Mouse (Mus musculus) adrenal gland, adult 2 months (tissue): ENCODE measurements around the gene Map3k11. TPM values are rescaled to one million over a fixed set of nuclear protein-coding genes. Genes with fewer than 3 reads are reported as not detected.
A peak's percentile ranks its signal among the peaks of the same experiment; 100 is the strongest.

ENCODE experiments used
- DNase-seq: peaks from one replicate; pipeline ENCODE4 v3.0.0; 2021
- microRNA-seq, 2 experiments: library from miRNA; unstranded; fragments of <30 nt; microRNA quantifications; one replicate each; pipeline ENCODE4 v1.2.0; 2021
- polyA plus RNA-seq: library from polyadenylated mRNA; depleted of rRNA; stranded (reverse); fragments of >200 nt; gene quantifications from 2 replicates; pipeline ENCODE4 v1.2.3, GENCODE M21; 2012; rRNA removed
- total RNA-seq, 2 experiments: library from RNA; stranded (reverse); gene quantifications; 2 replicates each; pipeline ENCODE4 v1.2.3; 2021

The Map3k11 gene
- total and polyA plus RNA-seq, 3 experiments: 42.6 to 102 (median 44.2) TPM

GRCm38 (mm10) chr19:5731264-5731978 is 42.9 kb downstream of the Map3k11 start:
- peak; percentile 95 for DNase-seq

- no peak for DNase-seq
These were observed 45.8 kb downstream of the Map3k11 start for GRCm38 (mm10) chr19:5734325-5734724.

GRCm38 (mm10) chr19:5739446-5739845 is 50.9 kb downstream of the Map3k11 start:
- no peak for DNase-seq

GRCm38 (mm10) chr19:5740320-5741317 is 52.1 kb downstream of the Map3k11 start, which contains the start of gene Ltbp3:
Gene Ltbp3, plus strand, starts transcription at chr19:5740904.
- peak; percentile 85 for DNase-seq

- peak; percentile 90 for DNase-seq
These were observed 53.2 kb downstream of the Map3k11 start for GRCm38 (mm10) chr19:5741641-5742240.

- DNase-seq: peak; percentile 74
These were observed 53.7 kb downstream of the Map3k11 start for GRCm38 (mm10) chr19:5742241-5742641.

GRCm38 (mm10) chr19:5743576-5743975 is 55.0 kb downstream of the Map3k11 start:
- peak; percentile 82 for DNase-seq

GRCm38 (mm10) chr19:5745756-5746710 is 57.5 kb downstream of the Map3k11 start:
- DNase-seq: peak; percentile 88

GRCm38 (mm10) chr19:5746907-5747363 is 58.4 kb downstream of the Map3k11 start:
- no peak for DNase-seq

- peak; percentile 88 for DNase-seq
These were observed 60.9 kb downstream of the Map3k11 start for GRCm38 (mm10) chr19:5749476-5749875.

GRCm38 (mm10) chr19:5750951-5751350 is 62.4 kb downstream of the Map3k11 start:
- DNase-seq: no peak

GRCm38 (mm10) chr19:5751742-5752141 is 63.2 kb downstream of the Map3k11 start:
- peak; percentile 75 for DNase-seq

Small RNAs within 50 kb of the gene (microRNA-seq; reads per million reads assigned to microRNA genes)
- gene Mir6987: 0 to 0.22 reads per million in 2 experiments

Other genes starting within 250 kb of the Map3k11 start
- gene Fosl1, start 241.2 kb upstream of the Map3k11 start, total RNA-seq: 1 to 10 TPM in 1 of 2 experiments, not detected in 1; 1.2 TPM
- gene Fosl1, start 241.2 kb upstream of the Map3k11 start, polyA plus RNA-seq: 0.06 and 0.16 TPM in 2 replicates
- gene Ccdc85b, start 230.8 kb upstream of the Map3k11 start, total RNA-seq: 10 to 100 TPM in 1 of 2 experiments, 1 to 10 TPM in 1; 3.5 to 10.5 TPM
- 13.5 and 13.9 TPM in 2 replicates for gene Ccdc85b, start 230.8 kb upstream of the Map3k11 start, polyA plus RNA-seq
- gene Fibp, start 228.1 kb upstream of the Map3k11 start, total RNA-seq: 10 to 100 TPM; 85.1 to 94.8 TPM
- 89.9 and 95.9 TPM in 2 replicates for gene Fibp, start 228.1 kb upstream of the Map3k11 start, polyA plus RNA-seq
- under 1 TPM; 0.75 to 0.79 TPM for gene Ctsw, start 220.2 kb upstream of the Map3k11 start, total RNA-seq
- gene Ctsw, start 220.2 kb upstream of the Map3k11 start, polyA plus RNA-seq: 0.71 and 1.1 TPM in 2 replicates
- gene Efemp2, start 214.8 kb upstream of the Map3k11 start, total RNA-seq: 100 to 1,000 TPM in 1 of 2 experiments, 10 to 100 TPM in 1; 49.7 to 107 TPM
- gene Efemp2, start 214.8 kb upstream of the Map3k11 start, polyA plus RNA-seq: 112 and 116 TPM in 2 replicates
- gene Mus81, start 200.3 kb upstream of the Map3k11 start, total RNA-seq: 10 to 100 TPM; 23.2 to 24.9 TPM
- gene Mus81, start 200.3 kb upstream of the Map3k11 start, polyA plus RNA-seq: 39.5 and 45.7 TPM in 2 replicates
- 100 to 1,000 TPM; 732 to 783 TPM for gene Cfl1, start 198.3 kb upstream of the Map3k11 start, total RNA-seq
- 308 and 311 TPM in 2 replicates for gene Cfl1, start 198.3 kb upstream of the Map3k11 start, polyA plus RNA-seq
- gene 1700020D05Rik, start 185.0 kb upstream of the Map3k11 start, total RNA-seq: 1 to 10 TPM in 1 of 2 experiments, under 1 TPM in 1; 0.86 to 1.1 TPM
- gene 1700020D05Rik, start 185.0 kb upstream of the Map3k11 start, polyA plus RNA-seq: 1.0 and 1.2 TPM in 2 replicates
- 10 to 100 TPM; 12.2 to 14.1 TPM for gene Snx32, start 178.2 kb upstream of the Map3k11 start, total RNA-seq
- gene Snx32, start 178.2 kb upstream of the Map3k11 start, polyA plus RNA-seq: 13.0 and 15.0 TPM in 2 replicates
- not detected for gene Ovol1, start 128.1 kb upstream of the Map3k11 start, total RNA-seq
- gene Ovol1, start 128.1 kb upstream of the Map3k11 start, polyA plus RNA-seq: not detected in 2 replicates
- gene Ap5b1, start 120.7 kb upstream of the Map3k11 start, total RNA-seq: 1 to 10 TPM; 8.4 to 9.4 TPM
- gene Ap5b1, start 120.7 kb upstream of the Map3k11 start, polyA plus RNA-seq: 12.8 and 16.8 TPM in 2 replicates
- gene Rnaseh2c, start 86.9 kb upstream of the Map3k11 start, total RNA-seq: 100 to 1,000 TPM; 109 to 147 TPM
- 97.9 and 99.7 TPM in 2 replicates for gene Rnaseh2c, start 86.9 kb upstream of the Map3k11 start, polyA plus RNA-seq
- 10 to 100 TPM; 75.5 to 76.9 TPM for gene Kat5, start 78.5 kb upstream of the Map3k11 start, total RNA-seq
- gene Kat5, start 78.5 kb upstream of the Map3k11 start, polyA plus RNA-seq: 43.8 and 54.1 TPM in 2 replicates
- gene Rela, start 51.3 kb upstream of the Map3k11 start, total RNA-seq: 100 to 1,000 TPM in 1 of 2 experiments, 10 to 100 TPM in 1; 89.8 to 149 TPM
- gene Rela, start 51.3 kb upstream of the Map3k11 start, polyA plus RNA-seq: 163 and 221 TPM in 2 replicates
- 10 to 100 TPM; 39.8 to 62.1 TPM for gene Sipa1, start 25.0 kb upstream of the Map3k11 start, total RNA-seq
- gene Sipa1, start 25.0 kb upstream of the Map3k11 start, polyA plus RNA-seq: 165 and 177 TPM in 2 replicates
- gene Pcnx3, start 166 bp downstream of the Map3k11 start, total RNA-seq: 10 to 100 TPM; 88.9 to 90.8 TPM
- 330 and 358 TPM in 2 replicates for gene Pcnx3, start 166 bp downstream of the Map3k11 start, polyA plus RNA-seq
- gene Kcnk7, start 15.6 kb downstream of the Map3k11 start, total RNA-seq: not detected
- gene Kcnk7, start 15.6 kb downstream of the Map3k11 start, polyA plus RNA-seq: not detected in 2 replicates
- 10 to 100 TPM; 30.3 to 31.6 TPM for gene Ehbp1l1, start 37.6 kb downstream of the Map3k11 start, total RNA-seq
- 47.6 and 49.2 TPM in 2 replicates for gene Ehbp1l1, start 37.6 kb downstream of the Map3k11 start, polyA plus RNA-seq
- 10 to 100 TPM; 58.1 to 68.4 TPM for gene Fam89b, start 40.9 kb downstream of the Map3k11 start, total RNA-seq
- gene Fam89b, start 40.9 kb downstream of the Map3k11 start, polyA plus RNA-seq: 443 and 466 TPM in 2 replicates
- 100 to 1,000 TPM; 174 to 246 TPM for gene Ltbp3, start 52.2 kb downstream of the Map3k11 start, total RNA-seq
- 737 and 768 TPM in 2 replicates for gene Ltbp3, start 52.2 kb downstream of the Map3k11 start, polyA plus RNA-seq
- 100 to 1,000 TPM; 106 to 109 TPM for gene Scyl1, start 82.7 kb downstream of the Map3k11 start, total RNA-seq
- gene Scyl1, start 82.7 kb downstream of the Map3k11 start, polyA plus RNA-seq: 119 and 125 TPM in 2 replicates
- gene Frmd8, start 186.5 kb downstream of the Map3k11 start, total RNA-seq: 10 to 100 TPM; 41.2 to 51.4 TPM
- gene Frmd8, start 186.5 kb downstream of the Map3k11 start, polyA plus RNA-seq: 27.8 and 36.4 TPM in 2 replicates
- 10 to 100 TPM; 15.5 to 36.2 TPM for gene Slc25a45, start 189.1 kb downstream of the Map3k11 start, total RNA-seq
- gene Slc25a45, start 189.1 kb downstream of the Map3k11 start, polyA plus RNA-seq: 42.4 and 44.6 TPM in 2 replicates
- 1 to 10 TPM; 1.0 to 1.1 TPM for gene Tigd3, start 205.4 kb downstream of the Map3k11 start, total RNA-seq
- gene Tigd3, start 205.4 kb downstream of the Map3k11 start, polyA plus RNA-seq: 0.48 and 0.53 TPM in 2 replicates
- gene Dpf2, start 224.3 kb downstream of the Map3k11 start, total RNA-seq: 100 to 1,000 TPM in 1 of 2 experiments, 10 to 100 TPM in 1; 90.6 to 125 TPM
- 51.7 and 56.3 TPM in 2 replicates for gene Dpf2, start 224.3 kb downstream of the Map3k11 start, polyA plus RNA-seq
- gene Cdc42ep2, start 236.1 kb downstream of the Map3k11 start, total RNA-seq: 1 to 10 TPM; 5.5 to 8.0 TPM
- 5.6 and 5.9 TPM in 2 replicates for gene Cdc42ep2, start 236.1 kb downstream of the Map3k11 start, polyA plus RNA-seq